In genomic region chr1:14001431-14001830, GRCm38 (mm10) we compare ENCODE assay signal across 12 mouse cellular contexts.
DNase-seq lines count a peak whose midpoint lies in the region; ATAC-seq lines count a peak whose summit lies in the region.
"Had no signal": no experiment of that assay in that cellular context is flagged by ENCODE, and none has a peak within 500 bp of the region (broad histone marks: within the 10 kb centered on the region; RNA-seq: fewer than 3 reads in every experiment).

No protein-coding gene starts in this region.

- H3K4me2 ChIP-seq in forebrain, embryonic 16.5 days (ENCODE audit: low read length): no peak overlapping the region
- no peak overlapping the region for H3K4me2 ChIP-seq in forebrain, embryonic 12.5 days
- H3K4me2 ChIP-seq: embryonic facial prominence, embryonic 12.5 days; neural tube, embryonic 12.5 days had no signal

- H3K4me3 ChIP-seq in forebrain, embryonic 16.5 days (replicated peaks; ENCODE audit: low read length): no peak overlapping the region
- H3K4me3 ChIP-seq in forebrain, embryonic 12.5 days (replicated peaks): no peak overlapping the region
- H3K4me3 ChIP-seq: embryonic facial prominence, embryonic 12.5 days; gastrocnemius, adult 2 months; limb, embryonic 10.5 days; neural tube, embryonic 12.5 days had no signal

- H3K27me3 ChIP-seq in forebrain, embryonic 16.5 days (replicated peaks; ENCODE audit: control insufficient read depth, insufficient read depth, low read length): no peaks in the 10 kb centered on the region
- H3K27me3 ChIP-seq in forebrain, embryonic 12.5 days: no peaks in the 10 kb centered on the region
- H3K27me3 ChIP-seq: embryonic facial prominence, embryonic 12.5 days; neural tube, embryonic 12.5 days had no signal

- H3K27ac ChIP-seq in forebrain, embryonic 16.5 days (ENCODE audit: low read length): no peak overlapping the region
- H3K27ac ChIP-seq in forebrain, embryonic 12.5 days: no peak overlapping the region
- H3K27ac ChIP-seq: embryonic facial prominence, embryonic 12.5 days; gastrocnemius, adult 2 months; limb, embryonic 10.5 days; neural tube, embryonic 12.5 days had no signal

- H3K4me1 ChIP-seq in forebrain, embryonic 16.5 days (replicated peaks; ENCODE audit: control insufficient read depth, insufficient read depth, low read length): 0 out of 2 replicates have a peak, but pooled peaks cover 4% of the 10 kb centered on the region
- no peaks in the 10 kb centered on the region for H3K4me1 ChIP-seq in forebrain, embryonic 12.5 days
- H3K4me1 ChIP-seq: embryonic facial prominence, embryonic 12.5 days; neural tube, embryonic 12.5 days had no signal

- intact Hi-C loops in heart, postnatal 14 days (cut with DNase I): no loop called here
- intact Hi-C loops in left cerebral cortex, postnatal 10 days (cut with DNase I): no loop called here

- 0 out of 2 replicates have a peak, but pooled peaks have one; percentile 19 for ATAC-seq in forebrain, embryonic 16.5 days
- ATAC-seq in forebrain, embryonic 12.5 days (ENCODE audit: low FRiP score): no peak

- 40% methylated on average over 3 of the region's 3 CpGs for WGBS in forebrain, embryonic 16.5 days
- WGBS in forebrain, embryonic 12.5 days: 60% methylated on average over 3 of the region's 3 CpGs

- H3K9me3 ChIP-seq in forebrain, embryonic 16.5 days (ENCODE audit: control insufficient read depth, low read length): no peaks in the 10 kb centered on the region
- H3K9me3 ChIP-seq in forebrain, embryonic 12.5 days: no peaks in the 10 kb centered on the region
- H3K9me3 ChIP-seq: embryonic facial prominence, embryonic 12.5 days; limb, embryonic 10.5 days; neural tube, embryonic 12.5 days had no signal

- no peaks in the 10 kb centered on the region for H3K36me3 ChIP-seq in forebrain, embryonic 16.5 days (ENCODE audit: control insufficient read depth, insufficient read depth)
- no peaks in the 10 kb centered on the region for H3K36me3 ChIP-seq in forebrain, embryonic 12.5 days (replicated peaks)
- H3K36me3 ChIP-seq: embryonic facial prominence, embryonic 12.5 days; limb, embryonic 10.5 days; neural tube, embryonic 12.5 days had no signal

- DNase-seq in ES-CJ7 (ENCODE audit: low read depth, low spot score): peak; percentile 11
- peak; percentile 2 for DNase-seq in cerebellum, adult 11 months
- DNase-seq in lung, adult 18-20 months: peak; percentile 50 to 74
- DNase-seq in MN1 (ENCODE audit: low spot score): no peak
- DNase-seq in heart, postnatal 14 days: no peak
- no peak for DNase-seq in left cerebral cortex, postnatal 10 days (ENCODE audit: extremely low spot score in 1 of 2, low spot score in 2 of 2)
- DNase-seq: gastrocnemius, adult 2 months had no signal

- no peak overlapping the region for H3K9ac ChIP-seq in forebrain, embryonic 16.5 days (replicated peaks; ENCODE audit: low read depth, low read length)
- H3K9ac ChIP-seq in forebrain, embryonic 12.5 days: no peak overlapping the region
- H3K9ac ChIP-seq: embryonic facial prominence, embryonic 12.5 days; neural tube, embryonic 12.5 days had no signal

Comparison
In these comparisons a context has a peak if more than half of its experiments do, and no peak if none do; other contexts are left out.
1. DNase-seq: peak in ES-CJ7 (single experiment), cerebellum, adult 11 months (single experiment) and lung, adult 18-20 months (2 of 2); none in MN1 (single experiment), heart, postnatal 14 days (0 of 2) and left cerebral cortex, postnatal 10 days (0 of 2).